Comparison of ENCODE assay signal across 8 mouse cellular contexts in genomic region chr9:72735822-72736410, GRCm38 (mm10).
DNase-seq lines count a peak whose midpoint lies in the region; ATAC-seq and TF ChIP-seq lines count a peak whose summit lies in the region.

No protein-coding gene starts in this region.

- no peak for TF ChIP-seq EP300 in liver, embryonic 14.5 days (IDR thresholded peaks at IDR 0.05; ENCODE audit: low read depth)

- no peaks in the 10 kb centered on the region for H3K27me3 ChIP-seq in hindbrain, embryonic 14.5 days (ENCODE audit: control insufficient read depth, insufficient read depth, low read length)
- H3K27me3 ChIP-seq in hindbrain, embryonic 13.5 days, result no peaks in the 10 kb centered on the region
- no peaks in the 10 kb centered on the region for H3K27me3 ChIP-seq in E14TG2a.4 (ENCODE audit: insufficient read depth, low read length)
- H3K27me3 ChIP-seq in liver, embryonic 14.5 days (ENCODE audit: control insufficient read depth, insufficient read depth, low read length), result no peaks in the 10 kb centered on the region
- no peaks in the 10 kb centered on the region for H3K27me3 ChIP-seq in spleen, adult 2 months (ENCODE audit: control insufficient read depth, insufficient read depth, low read length)

- peaks cover 99% of the 10 kb centered on the region for H3K36me3 ChIP-seq in hindbrain, embryonic 14.5 days (replicated peaks; ENCODE audit: control insufficient read depth, insufficient read depth)
- peaks cover 95% of the 10 kb centered on the region for H3K36me3 ChIP-seq in hindbrain, embryonic 13.5 days
- peaks cover 99% of the 10 kb centered on the region for H3K36me3 ChIP-seq in E14TG2a.4 (ENCODE audit: insufficient read depth, low read length)
- peaks cover 88% of the 10 kb centered on the region for H3K36me3 ChIP-seq in liver, embryonic 14.5 days (replicated peaks; ENCODE audit: control insufficient read depth, insufficient read depth, low read depth)
- H3K36me3 ChIP-seq in spleen, adult 2 months (ENCODE audit: control insufficient read depth, insufficient read depth, low read length), result peaks cover 23% of the 10 kb centered on the region

- no peak for ATAC-seq in hindbrain, embryonic 14.5 days (ENCODE audit: low FRiP score)
- no peak for ATAC-seq in hindbrain, embryonic 13.5 days (ENCODE audit: low FRiP score)
- ATAC-seq in liver, embryonic 14.5 days (ENCODE audit: insufficient read depth), result no peak
- no peak for ATAC-seq in inflammation-experienced regulatory T-cells, adult 6 months

- H3K4me3 ChIP-seq in hindbrain, embryonic 14.5 days (replicated peaks; ENCODE audit: low read length), result no peak overlapping the region
- no peak overlapping the region for H3K4me3 ChIP-seq in hindbrain, embryonic 13.5 days
- H3K4me3 ChIP-seq in E14TG2a.4 (replicated peaks; ENCODE audit: low read length), result no peak overlapping the region
- H3K4me3 ChIP-seq in liver, embryonic 14.5 days (ENCODE audit: insufficient read depth in 1 of 2, low read depth in 2 of 2, low read length in 2 of 2), result no peak overlapping the region
- H3K4me3 ChIP-seq in spleen, adult 2 months (ENCODE audit: extremely low read depth, insufficient read depth, insufficient read length), result no peak overlapping the region

- no peak overlapping the region for H3K4me2 ChIP-seq in hindbrain, embryonic 14.5 days (replicated peaks)
- no peak overlapping the region for H3K4me2 ChIP-seq in hindbrain, embryonic 13.5 days
- H3K4me2 ChIP-seq in liver, embryonic 14.5 days (ENCODE audit: low read depth), result no peak overlapping the region

- no peak for TF ChIP-seq POLR2A in spleen, adult 2 months (IDR thresholded peaks at IDR 0.05; ENCODE audit: low read depth, low read length)

- peak; percentile 62 for DNase-seq in hindbrain, embryonic 14.5 days (ENCODE audit: low spot score)
- peak; percentile 75 for DNase-seq in adrenal gland, postnatal 10 days
- peak; percentile 71 for DNase-seq in gastrocnemius, postnatal 10 days
- peak; percentile 29 to 48 (median 42) for DNase-seq in liver, embryonic 14.5 days (ENCODE audit: low read depth in 3 of 3, low spot score in 3 of 3)
- peak; percentile 15 to 45 for DNase-seq in spleen, adult 2 months (ENCODE audit: low read depth in 1 of 2, low spot score in 2 of 2)

- peak; percentile 98 for TF ChIP-seq CTCF in E14TG2a.4 (conservative IDR thresholded peaks at IDR 0.05; ENCODE audit: low read length)
- peak; percentile 92 for TF ChIP-seq CTCF in liver, embryonic 14.5 days (IDR thresholded peaks at IDR 0.05; ENCODE audit: low read depth)
- TF ChIP-seq CTCF in spleen, adult 2 months (IDR thresholded peaks at IDR 0.05; ENCODE audit: extremely low read depth, insufficient read depth, insufficient read length, insufficient replicate concordance), result peak; percentile 47; the same call in 1 of the 2 replicates

- no peaks in the 10 kb centered on the region for H3K9me3 ChIP-seq in hindbrain, embryonic 14.5 days (ENCODE audit: control insufficient read depth, low read length)
- no peaks in the 10 kb centered on the region for H3K9me3 ChIP-seq in hindbrain, embryonic 13.5 days
- no peaks in the 10 kb centered on the region for H3K9me3 ChIP-seq in E14TG2a.4 (ENCODE audit: low read length)
- H3K9me3 ChIP-seq in liver, embryonic 14.5 days (ENCODE audit: control insufficient read depth, low read length), result no peaks in the 10 kb centered on the region

- no peak overlapping the region for H3K27ac ChIP-seq in hindbrain, embryonic 14.5 days
- H3K27ac ChIP-seq in hindbrain, embryonic 13.5 days, result no peak overlapping the region
- H3K27ac ChIP-seq in liver, embryonic 14.5 days, result no peak overlapping the region
- no peak overlapping the region for H3K27ac ChIP-seq in spleen, adult 2 months (ENCODE audit: insufficient read depth, low read length)

- H3K9ac ChIP-seq in hindbrain, embryonic 14.5 days, result no peak overlapping the region
- H3K9ac ChIP-seq in hindbrain, embryonic 13.5 days, result no peak overlapping the region
- no peak overlapping the region for H3K9ac ChIP-seq in liver, embryonic 14.5 days (replicated peaks)

- no peaks in the 10 kb centered on the region for H3K4me1 ChIP-seq in hindbrain, embryonic 14.5 days (replicated peaks; ENCODE audit: control insufficient read depth, insufficient read depth, low read length)
- H3K4me1 ChIP-seq in hindbrain, embryonic 13.5 days (replicated peaks), result no peaks in the 10 kb centered on the region
- H3K4me1 ChIP-seq in E14TG2a.4 (replicated peaks; ENCODE audit: low read depth, low read length), result peaks cover 33% of the 10 kb centered on the region
- no peaks in the 10 kb centered on the region for H3K4me1 ChIP-seq in liver, embryonic 14.5 days (replicated peaks; ENCODE audit: control insufficient read depth in 2 of 2, insufficient read depth in 2 of 2, low read length in 1 of 2)
- no peaks in the 10 kb centered on the region for H3K4me1 ChIP-seq in spleen, adult 2 months (ENCODE audit: control insufficient read depth, insufficient read depth, insufficient read length)

- WGBS in hindbrain, embryonic 14.5 days, result 81% methylated on average over 3 of the region's 3 CpGs
- WGBS in hindbrain, embryonic 13.5 days, result 73% methylated on average over 3 of the region's 3 CpGs
- 34% methylated on average over 3 of the region's 3 CpGs for WGBS in liver, embryonic 14.5 days (ENCODE audit: insufficient replicate concordance)
- WGBS in spleen, adult 2 months, result 51% methylated on average over 3 of the region's 3 CpGs

Comparison
In these comparisons a context has a peak if more than half of its experiments do, and no peak if none do; other contexts are left out.
1. CTCF ChIP-seq: peak in every context shown above with its lines; median percentile 98 in E14TG2a.4; 92 in liver, embryonic 14.5 days; 47 in spleen, adult 2 months.